Mouse (Mus musculus) CD8-positive naive resting alpha-beta T cell, adult 2 months (primary cell): ENCODE data around the gene Bcl7b.
"Not testable (repeated sequence)": the region's sequence is repeated elsewhere in the genome, so short reads cannot be mapped to it uniquely, and the experiment has no call there.

Experiments used
- DNase-seq, 2 experiments: peaks; one replicate each; pipeline ENCODE4 v3.0.0; 2022; ENCODE audit warnings: low read depth in 2 of 2, low spot score in 2 of 2

The Bcl7b gene

DNA sequence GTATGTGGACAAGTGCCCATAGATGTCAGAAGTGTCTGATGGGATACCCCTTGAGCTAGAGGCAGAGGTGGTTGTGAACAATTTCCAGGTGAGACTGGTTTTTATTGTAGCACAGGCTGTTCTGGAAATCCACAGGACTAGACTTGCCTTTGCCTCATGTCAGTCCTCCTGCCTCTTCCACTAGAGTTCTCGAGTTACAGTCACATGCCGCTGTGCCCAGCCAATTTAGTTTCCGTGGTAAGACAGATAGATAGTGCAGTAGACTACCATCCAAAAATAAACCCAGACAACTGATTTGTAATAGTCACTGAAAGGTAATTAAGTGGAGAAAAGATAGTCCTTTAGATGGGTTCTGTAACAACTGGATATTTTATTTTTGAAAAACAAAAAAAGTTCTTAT is 34.7 kb downstream of the Bcl7b start:
- no peak for DNase-seq

GRCm38 (mm10) chr5:135208197-135208596 is 40.1 kb downstream of the Bcl7b start:
- peak in 1 of 2 experiments; percentile 11 for DNase-seq

DNA sequence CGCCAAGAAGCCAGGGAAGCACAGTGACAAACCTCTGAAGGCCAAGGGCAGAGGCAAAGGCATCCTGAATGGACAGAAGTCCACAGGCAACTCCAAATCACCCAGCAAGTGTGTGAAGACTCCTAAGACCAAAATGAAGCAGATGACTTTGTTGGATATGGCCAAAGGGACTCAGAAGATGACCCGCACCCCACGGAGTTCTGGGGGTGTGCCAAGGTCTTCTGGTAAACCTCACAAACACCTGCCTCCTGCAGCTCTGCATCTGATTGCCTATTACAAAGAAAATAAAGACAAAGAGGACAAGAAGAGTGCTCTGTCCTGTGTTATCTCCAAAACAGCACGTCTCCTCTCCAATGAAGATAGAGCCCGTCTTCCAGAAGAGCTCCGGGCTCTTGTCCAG is 48.8 kb downstream of the Bcl7b start:
- no peak for DNase-seq

DNA sequence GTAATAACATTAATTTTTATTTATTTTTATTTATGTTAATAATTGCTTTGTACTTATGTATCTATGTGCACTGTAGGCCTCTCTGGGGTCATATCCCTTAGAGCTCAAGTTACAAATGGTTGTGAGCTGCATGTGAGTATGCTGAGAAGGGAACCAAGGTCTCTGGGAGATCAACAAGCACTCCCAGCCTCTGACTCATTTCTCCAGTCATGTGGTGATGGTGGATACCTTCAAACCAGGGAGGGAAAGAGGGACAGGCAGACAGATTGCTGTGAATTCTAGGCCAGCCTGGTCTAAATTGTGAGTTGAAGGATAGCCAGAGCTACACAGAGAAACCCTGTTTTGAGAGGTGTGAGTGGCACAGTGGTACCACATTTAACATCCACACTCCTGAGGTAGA is 52.9 kb downstream of the Bcl7b start:
- no peak for DNase-seq

DNA sequence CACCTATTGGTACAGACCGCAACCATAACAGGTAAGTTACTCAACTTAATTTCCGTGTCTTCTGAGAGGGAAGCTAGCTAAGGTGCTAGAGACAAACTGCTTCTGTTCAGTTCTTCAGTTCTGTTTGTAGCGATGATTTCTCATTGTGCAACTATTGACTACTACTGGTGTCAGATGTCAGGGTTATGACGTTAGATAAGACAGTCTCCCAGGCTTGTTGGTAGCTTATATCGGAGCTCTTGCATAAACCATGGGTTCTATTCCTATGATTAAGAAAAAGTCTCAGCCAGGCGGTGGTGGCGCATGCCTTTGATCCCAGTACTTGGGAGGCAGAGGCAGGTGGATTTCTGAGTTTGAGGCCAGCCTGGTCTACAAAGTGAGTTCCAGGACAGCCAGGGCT is 54.0 kb downstream of the Bcl7b start:
- no peak for DNase-seq

DNA sequence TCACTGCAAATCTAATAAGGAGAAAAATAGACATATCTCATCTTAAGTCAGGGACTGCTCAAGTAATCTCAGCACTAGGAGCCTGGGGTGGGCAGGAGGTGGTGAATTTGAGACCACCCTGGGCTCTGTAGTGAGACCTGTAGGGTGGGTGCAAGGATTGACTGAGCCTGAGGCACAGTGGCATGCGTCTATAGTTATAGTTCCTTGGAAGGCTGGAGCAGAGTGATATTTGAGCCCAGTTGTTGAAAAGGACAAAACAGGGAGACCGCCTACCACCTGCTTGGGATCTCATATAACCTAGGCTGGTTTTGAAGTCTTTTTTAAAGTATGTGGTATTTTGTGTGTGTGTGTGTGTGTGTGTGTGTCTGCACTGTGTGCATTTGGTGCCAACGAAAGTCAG is 56.1 kb downstream of the Bcl7b start:
- no peak for DNase-seq

- not testable (repeated sequence) for DNase-seq
These were observed 57.8 kb downstream of the Bcl7b start for GRCm38 (mm10) chr5:135225879-135226278.

DNA sequence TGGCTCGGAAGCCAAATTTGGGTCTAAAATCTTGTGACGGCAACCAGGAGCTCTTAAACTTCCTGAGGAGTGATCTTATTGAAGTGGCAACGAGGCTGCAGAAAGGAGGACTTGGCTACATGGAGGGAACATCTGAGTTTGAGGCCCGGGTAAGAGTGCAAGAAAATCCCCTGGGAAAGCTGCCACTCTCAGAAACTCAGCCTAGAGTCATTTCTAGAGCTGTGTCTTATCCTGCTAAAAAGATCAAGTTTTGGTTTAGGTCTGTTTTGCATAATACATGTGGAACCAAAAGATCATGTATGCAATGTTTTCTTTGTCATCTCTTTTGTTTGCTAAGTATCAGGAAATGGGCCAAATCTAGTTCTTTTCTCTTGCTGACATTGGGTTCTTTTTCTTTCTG is 62.1 kb downstream of the Bcl7b start:
- no peak for DNase-seq
